Mouse (Mus musculus): ENCODE measurements around the gene Aco2.
A peak's percentile ranks its signal among the peaks of the same experiment; 100 is the strongest.

The Aco2 gene

GRCm38 (mm10) chr15:81920546-81921217, 48.6 kb downstream of the Aco2 start:
- no peak for DNase-seq (ENCODE audit: low read depth, low spot score)

- no peak for DNase-seq (ENCODE audit: low read depth, low spot score)
These were observed 49.1 kb downstream of the Aco2 start for GRCm38 (mm10) chr15:81921255-81921654.

GRCm38 (mm10) chr15:81924933-81925332, 52.8 kb downstream of the Aco2 start:
- no peak for DNase-seq (ENCODE audit: low read depth, low spot score)

- peak; percentile 98 for DNase-seq (ENCODE audit: low read depth, low spot score)
These were observed 53.8 kb downstream of the Aco2 start, which contains the start of gene Polr3h for GRCm38 (mm10) chr15:81925760-81926445. Polr3h (minus strand) TSS chr15:81926240.

- DNase-seq (ENCODE audit: low read depth, low spot score), result no peak
These were observed 54.3 kb downstream of the Aco2 start for GRCm38 (mm10) chr15:81926446-81926822.

- DNase-seq (ENCODE audit: low read depth, low spot score), result no peak
These were observed 55.6 kb downstream of the Aco2 start for GRCm38 (mm10) chr15:81927741-81928140.

- no peak for DNase-seq (ENCODE audit: low read depth, low spot score)
These were observed 56.2 kb downstream of the Aco2 start for GRCm38 (mm10) chr15:81928277-81928676.

GRCm38 (mm10) chr15:81932951-81933470, 60.9 kb downstream of the Aco2 start:
- DNase-seq (ENCODE audit: low read depth, low spot score), result no peak

- DNase-seq (ENCODE audit: low read depth, low spot score), result no peak
These were observed 61.9 kb downstream of the Aco2 start for GRCm38 (mm10) chr15:81933986-81934385.

- no peak for DNase-seq (ENCODE audit: low read depth, low spot score)
These were observed 63.9 kb downstream of the Aco2 start for GRCm38 (mm10) chr15:81935869-81936637.

GRCm38 (mm10) chr15:81936679-81937078, 64.6 kb downstream of the Aco2 start, which contains the start of gene Csdc2:
Csdc2 (plus strand) TSS chr15:81936759.
- DNase-seq (ENCODE audit: low read depth, low spot score), result peak; percentile 48

GRCm38 (mm10) chr15:81937098-81937972, 65.2 kb downstream of the Aco2 start:
- no peak for DNase-seq (ENCODE audit: low read depth, low spot score)

- peak; percentile 46 for DNase-seq (ENCODE audit: low read depth, low spot score)
These were observed 66.1 kb downstream of the Aco2 start for GRCm38 (mm10) chr15:81938246-81938645.

GRCm38 (mm10) chr15:81939157-81939715, 67.1 kb downstream of the Aco2 start:
- no peak for DNase-seq (ENCODE audit: low read depth, low spot score)

GRCm38 (mm10) chr15:81939774-81940173, 67.7 kb downstream of the Aco2 start:
- DNase-seq (ENCODE audit: low read depth, low spot score), result no peak

- DNase-seq (ENCODE audit: low read depth, low spot score), result no peak
These were observed 68.1 kb downstream of the Aco2 start for GRCm38 (mm10) chr15:81940219-81940618.

GRCm38 (mm10) chr15:81941010-81941409, 68.9 kb downstream of the Aco2 start:
- no peak for DNase-seq (ENCODE audit: low read depth, low spot score)

GRCm38 (mm10) chr15:81943176-81943749, 71.2 kb downstream of the Aco2 start:
- DNase-seq (ENCODE audit: low read depth, low spot score), result peak; percentile 35

- no peak for DNase-seq (ENCODE audit: low read depth, low spot score)
These were observed 77.0 kb downstream of the Aco2 start for GRCm38 (mm10) chr15:81949076-81949475.

GRCm38 (mm10) chr15:81949476-81950131, 77.5 kb downstream of the Aco2 start:
- no peak for DNase-seq (ENCODE audit: low read depth, low spot score)

Measured in forelimb bud, embryonic 11.5 days (tissue).